Mouse (Mus musculus): ENCODE data around the gene Ptprn2. TPM values are rescaled to one million over a fixed set of nuclear protein-coding genes. Genes with fewer than 3 reads are reported as not detected.

Ptprn2 gene
- total and polyA plus RNA-seq, 3 experiments = 0.22 TPM; not detected in 2

DNA sequence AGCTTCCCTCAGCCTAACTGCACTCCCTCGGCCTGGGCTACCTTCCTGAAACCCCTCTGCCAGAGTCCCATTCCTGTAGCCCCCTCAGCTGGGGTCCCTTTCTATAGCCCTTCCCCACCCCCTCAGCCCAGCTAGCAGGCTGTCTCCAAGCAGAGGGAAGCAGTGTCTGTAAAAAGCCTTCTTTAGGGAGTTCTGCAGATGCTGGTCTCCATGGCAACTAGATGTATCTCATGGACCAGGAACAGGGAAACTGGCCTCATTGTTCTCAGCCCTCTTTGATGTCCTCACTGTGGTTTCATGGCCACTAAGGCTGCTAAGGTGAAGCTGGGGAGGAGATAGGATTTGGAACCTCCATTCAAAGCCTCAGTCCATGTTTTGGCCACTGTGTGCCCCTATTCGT lies 423.1 kb downstream of the Ptprn2 start:
- no peaks in the 10 kb centered on the region for H3K27me3 ChIP-seq (ENCODE audit: insufficient read depth, low read length)
- TF ChIP-seq GATA2 (IDR thresholded peaks at IDR 0.05; ENCODE audit: borderline replicate concordance, low read depth, low read length) (no peak), TAL1 (conservative IDR thresholded peaks at IDR 0.05; ENCODE audit: low read depth, low read length) (no peak), POLR2AphosphoS5 (IDR thresholded peaks at IDR 0.05; ENCODE audit: insufficient replicate concordance, low read depth, low read length) (no peak), CTCF (IDR thresholded peaks at IDR 0.05; ENCODE audit: low read depth, low read length) (no peak), GATA1 (IDR thresholded peaks at IDR 0.05; ENCODE audit: borderline replicate concordance, low read length) (no peak)
- H3K9me3 ChIP-seq (replicated peaks) = peaks cover 67% of the 10 kb centered on the region
- no peak overlapping the region for H3K4me3 ChIP-seq (ENCODE audit: low read depth, low read length)
- no peaks in the 10 kb centered on the region for H3K4me1 ChIP-seq (ENCODE audit: insufficient read depth, low read depth, low read length)
- H3K36me3 ChIP-seq (replicated peaks) = no peaks in the 10 kb centered on the region
- ATAC-seq (ENCODE audit: extremely low read depth, insufficient number of reproducible peaks, low FRiP score, poor library complexity, severe bottlenecking) (no peak), DNase-seq (ENCODE audit: low spot score) (no peak)

GRCm38 (mm10) chr12:116916776-116917175 lies 431.3 kb downstream of the Ptprn2 start:
- TF ChIP-seq GATA1 (IDR thresholded peaks at IDR 0.05; ENCODE audit: borderline replicate concordance, low read length) = no peak
- no peak for TF ChIP-seq CTCF (IDR thresholded peaks at IDR 0.05; ENCODE audit: low read depth, low read length)
- no peak for TF ChIP-seq GATA2 (IDR thresholded peaks at IDR 0.05; ENCODE audit: borderline replicate concordance, low read depth, low read length)
- no peak for TF ChIP-seq POLR2AphosphoS5 (IDR thresholded peaks at IDR 0.05; ENCODE audit: insufficient replicate concordance, low read depth, low read length)
- TF ChIP-seq TAL1 (conservative IDR thresholded peaks at IDR 0.05; ENCODE audit: low read depth, low read length) = no peak
- ATAC-seq (ENCODE audit: extremely low read depth, insufficient number of reproducible peaks, low FRiP score, poor library complexity, severe bottlenecking) (no peak), DNase-seq (ENCODE audit: low spot score) (no peak)
- Histone ChIP-seq H3K4me1 (ENCODE audit: insufficient read depth, low read depth, low read length) (no peaks in the 10 kb centered on the region), H3K36me3 (replicated peaks) (no peaks in the 10 kb centered on the region), H3K4me3 (ENCODE audit: low read depth, low read length) (no peak overlapping the region), H3K9me3 (replicated peaks) (peaks cover 77% of the 10 kb centered on the region), H3K27me3 (ENCODE audit: insufficient read depth, low read length) (no peaks in the 10 kb centered on the region)

- Histone ChIP-seq H3K36me3 (replicated peaks) (no peaks in the 10 kb centered on the region), H3K27me3 (ENCODE audit: insufficient read depth, low read length) (no peaks in the 10 kb centered on the region), H3K9me3 (replicated peaks) (peaks cover 81% of the 10 kb centered on the region), H3K4me1 (ENCODE audit: insufficient read depth, low read depth, low read length) (no peaks in the 10 kb centered on the region), H3K4me3 (ENCODE audit: low read depth, low read length) (no peak overlapping the region)
- TF ChIP-seq GATA2 (IDR thresholded peaks at IDR 0.05; ENCODE audit: borderline replicate concordance, low read depth, low read length) (no peak), CTCF (IDR thresholded peaks at IDR 0.05; ENCODE audit: low read depth, low read length) (no peak), POLR2AphosphoS5 (IDR thresholded peaks at IDR 0.05; ENCODE audit: insufficient replicate concordance, low read depth, low read length) (no peak), GATA1 (IDR thresholded peaks at IDR 0.05; ENCODE audit: borderline replicate concordance, low read length) (no peak), TAL1 (conservative IDR thresholded peaks at IDR 0.05; ENCODE audit: low read depth, low read length) (no peak)
- ATAC-seq (ENCODE audit: extremely low read depth, insufficient number of reproducible peaks, low FRiP score, poor library complexity, severe bottlenecking) = no peak
- no peak for DNase-seq (ENCODE audit: low spot score)
Measured at GRCm38 (mm10) chr12:116919185-116919584, 433.7 kb downstream of the Ptprn2 start.

- Histone ChIP-seq H3K27me3 (ENCODE audit: insufficient read depth, low read length) (no peaks in the 10 kb centered on the region), H3K4me3 (ENCODE audit: low read depth, low read length) (no peak overlapping the region), H3K9me3 (replicated peaks) (peaks cover 80% of the 10 kb centered on the region), H3K4me1 (ENCODE audit: insufficient read depth, low read depth, low read length) (no peaks in the 10 kb centered on the region), H3K36me3 (replicated peaks) (no peaks in the 10 kb centered on the region)
- no peak for DNase-seq (ENCODE audit: low spot score)
- no peak for ATAC-seq (ENCODE audit: extremely low read depth, insufficient number of reproducible peaks, low FRiP score, poor library complexity, severe bottlenecking)
- no peak for TF ChIP-seq GATA1 (IDR thresholded peaks at IDR 0.05; ENCODE audit: borderline replicate concordance, low read length)
Measured at GRCm38 (mm10) chr12:116919691-116920526, 434.4 kb downstream of the Ptprn2 start.

- no peak overlapping the region for H3K4me3 ChIP-seq (ENCODE audit: low read depth, low read length)
- peaks cover 79% of the 10 kb centered on the region for H3K9me3 ChIP-seq (replicated peaks)
- H3K27me3 ChIP-seq (ENCODE audit: insufficient read depth, low read length) = no peaks in the 10 kb centered on the region
- H3K36me3 ChIP-seq (replicated peaks) = no peaks in the 10 kb centered on the region
- no peak for ATAC-seq (ENCODE audit: extremely low read depth, insufficient number of reproducible peaks, low FRiP score, poor library complexity, severe bottlenecking)
- DNase-seq (ENCODE audit: low spot score) = no peak
- H3K4me1 ChIP-seq (ENCODE audit: insufficient read depth, low read depth, low read length) = no peaks in the 10 kb centered on the region
- TF ChIP-seq POLR2AphosphoS5 (IDR thresholded peaks at IDR 0.05; ENCODE audit: insufficient replicate concordance, low read depth, low read length) = no peak
- TF ChIP-seq GATA2 (IDR thresholded peaks at IDR 0.05; ENCODE audit: borderline replicate concordance, low read depth, low read length) = no peak
- TF ChIP-seq TAL1 (conservative IDR thresholded peaks at IDR 0.05; ENCODE audit: low read depth, low read length) = no peak
- TF ChIP-seq CTCF (IDR thresholded peaks at IDR 0.05; ENCODE audit: low read depth, low read length) = no peak
- no peak for TF ChIP-seq GATA1 (IDR thresholded peaks at IDR 0.05; ENCODE audit: borderline replicate concordance, low read length)
Measured at GRCm38 (mm10) chr12:116927115-116927514, 441.6 kb downstream of the Ptprn2 start.

DNA sequence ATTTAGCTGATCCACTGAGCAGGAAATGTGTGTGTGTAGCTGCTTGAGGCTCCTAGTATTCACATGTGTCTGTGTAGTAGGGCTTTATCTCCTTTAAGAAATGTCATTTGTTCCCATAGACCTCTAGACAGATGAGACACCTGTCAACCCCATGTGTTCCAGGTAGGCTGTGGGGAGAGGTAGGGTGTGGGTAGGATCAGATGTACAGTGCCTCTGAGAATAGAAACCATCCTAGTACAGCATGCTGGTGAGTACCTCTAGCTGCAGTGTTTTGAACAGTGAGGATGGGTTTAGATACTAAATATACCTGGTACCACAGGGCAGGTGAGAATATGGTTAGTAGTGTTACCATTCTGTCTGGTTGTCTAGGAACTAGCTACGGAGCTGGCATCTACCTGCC lies 442.0 kb downstream of the Ptprn2 start:
- H3K4me3 ChIP-seq (ENCODE audit: low read depth, low read length) = no peak overlapping the region
- no peaks in the 10 kb centered on the region for H3K36me3 ChIP-seq (replicated peaks)
- ATAC-seq (ENCODE audit: extremely low read depth, insufficient number of reproducible peaks, low FRiP score, poor library complexity, severe bottlenecking) (no peak), DNase-seq (ENCODE audit: low spot score) (no peak)
- peaks cover 78% of the 10 kb centered on the region for H3K9me3 ChIP-seq (replicated peaks)
- TF ChIP-seq POLR2AphosphoS5 (IDR thresholded peaks at IDR 0.05; ENCODE audit: insufficient replicate concordance, low read depth, low read length) (no peak), TAL1 (conservative IDR thresholded peaks at IDR 0.05; ENCODE audit: low read depth, low read length) (no peak), GATA1 (IDR thresholded peaks at IDR 0.05; ENCODE audit: borderline replicate concordance, low read length) (no peak), CTCF (IDR thresholded peaks at IDR 0.05; ENCODE audit: low read depth, low read length) (no peak), GATA2 (IDR thresholded peaks at IDR 0.05; ENCODE audit: borderline replicate concordance, low read depth, low read length) (no peak)
- no peaks in the 10 kb centered on the region for H3K27me3 ChIP-seq (ENCODE audit: insufficient read depth, low read length)
- no peaks in the 10 kb centered on the region for H3K4me1 ChIP-seq (ENCODE audit: insufficient read depth, low read depth, low read length)
